Mouse (Mus musculus) forebrain, embryonic 16.5 days (tissue): ENCODE results near the gene Six5. TPM values are rescaled to one million over a fixed set of nuclear protein-coding genes. Genes with fewer than 3 reads are reported as not detected.
A peak's percentile ranks its signal among the peaks of the same experiment; 100 is the strongest.

Experiments
- ATAC-seq: fragments of 200-750 bp; cut with Nextera tagmentation; 2 replicates; pipeline ENCODE4 v1.8.0; 2017; ENCODE audit warnings: mild to moderate bottlenecking, moderate library complexity
- H3K27ac ChIP-seq: fragments of 300-500 bp; sonication (generic); 2 replicates; pipeline ENCODE4 v1.5.1; 2014; ENCODE audit warnings: low read length, control low read depth
- H3K27me3 ChIP-seq: fragments of 300-500 bp; sonication (generic); replicated peaks from 2 replicates; pipeline ENCODE4 v1.6.1; 2014; ENCODE audit warnings: low read length; ENCODE audit not compliant: control insufficient read depth, insufficient read depth
- H3K36me3 ChIP-seq: fragments of 300-500 bp; sonication (generic); 2 replicates; pipeline ENCODE4 v1.6.1; 2014; ENCODE audit not compliant: control insufficient read depth, insufficient read depth
- H3K4me1 ChIP-seq: fragments of 300-500 bp; sonication (generic); replicated peaks from 2 replicates; pipeline ENCODE4 v1.6.1; 2014; ENCODE audit warnings: low read length; ENCODE audit not compliant: control insufficient read depth, insufficient read depth
- H3K4me2 ChIP-seq: fragments of 300-500 bp; sonication (generic); 2 replicates; pipeline ENCODE4 v1.6.1; 2014; ENCODE audit warnings: mild to moderate bottlenecking, low read length, control low read depth
- H3K4me3 ChIP-seq: fragments of 300-500 bp; sonication (generic); replicated peaks from 2 replicates; pipeline ENCODE4 v1.5.1; 2014; ENCODE audit warnings: mild to moderate bottlenecking, low read length, control low read depth
- H3K9ac ChIP-seq: fragments of 300-500 bp; sonication (generic); replicated peaks from 2 replicates; pipeline ENCODE4 v1.6.1; 2014; ENCODE audit warnings: low read depth, low read length, control low read depth
- H3K9me3 ChIP-seq: fragments of 300-500 bp; sonication (generic); 2 replicates; pipeline ENCODE4 v1.6.1; 2016; ENCODE audit warnings: low read length; ENCODE audit not compliant: control insufficient read depth
- WGBS: fragments of 180-500 bp; shearing (Covaris S2); extraction: QIAGEN DNeasy Blood & Tissue Kit; methylation state at CpG from one replicate; pipeline ENCODE4 v1.1.7; 2014; 5-methylcytosine and 5-hydroxymethylcytosine counted together
- polyA plus RNA-seq: library from polyadenylated mRNA; unstranded; fragments of >200 nt; fragmentation: Nextera tagmentation; extraction: Ambion mirVana; gene quantifications from 2 replicates; pipeline ENCODE4 v1.2.1, GENCODE M21; 2015

Six5 gene
- polyA plus RNA-seq, 1 experiment from 2014 or later = 1.7 TPM

DNA sequence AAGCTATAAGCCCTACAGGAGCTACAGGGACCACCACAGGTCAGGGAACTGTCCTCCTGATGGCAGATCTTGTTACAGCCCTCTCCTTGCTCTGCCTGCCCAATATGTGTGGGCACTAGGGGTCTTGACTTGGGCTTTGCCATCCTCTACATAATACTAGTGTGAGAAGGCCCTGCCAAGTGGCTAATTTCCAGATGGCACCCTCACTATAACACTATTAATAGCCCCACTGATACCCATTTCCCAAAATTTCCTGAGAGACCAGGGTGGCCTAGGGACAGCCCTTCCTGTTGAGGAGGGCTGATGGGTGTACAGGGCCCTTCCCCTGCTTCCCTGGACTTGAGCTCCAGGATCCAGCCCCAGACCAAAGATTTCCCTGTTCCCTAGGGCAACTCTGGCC, 3.5 kb downstream of the Six5 start:
- no peak overlapping the region for H3K4me3 ChIP-seq
- no peaks in the 10 kb centered on the region for H3K36me3 ChIP-seq
- no peak overlapping the region for H3K4me2 ChIP-seq
- no peaks in the 10 kb centered on the region for H3K27me3 ChIP-seq
- no peak overlapping the region for H3K27ac ChIP-seq
- H3K9me3 ChIP-seq = no peaks in the 10 kb centered on the region
- no peak for ATAC-seq
- H3K4me1 ChIP-seq = peaks cover 38% of the 10 kb centered on the region
- H3K9ac ChIP-seq = no peak overlapping the region

GRCm38 (mm10) chr7:19098811-19099210, 4.4 kb downstream of the Six5 start:
- Histone ChIP-seq H3K9me3 (no peaks in the 10 kb centered on the region), H3K36me3 (no peaks in the 10 kb centered on the region), H3K4me2 (no peak overlapping the region), H3K4me1 (peaks cover 29% of the 10 kb centered on the region), H3K9ac (no peak overlapping the region), H3K27me3 (no peaks in the 10 kb centered on the region), H3K27ac (no peak overlapping the region), H3K4me3 (no peak overlapping the region)
- no peak for ATAC-seq
- 61% methylated on average over 7 of the region's 7 CpGs for WGBS

DNA sequence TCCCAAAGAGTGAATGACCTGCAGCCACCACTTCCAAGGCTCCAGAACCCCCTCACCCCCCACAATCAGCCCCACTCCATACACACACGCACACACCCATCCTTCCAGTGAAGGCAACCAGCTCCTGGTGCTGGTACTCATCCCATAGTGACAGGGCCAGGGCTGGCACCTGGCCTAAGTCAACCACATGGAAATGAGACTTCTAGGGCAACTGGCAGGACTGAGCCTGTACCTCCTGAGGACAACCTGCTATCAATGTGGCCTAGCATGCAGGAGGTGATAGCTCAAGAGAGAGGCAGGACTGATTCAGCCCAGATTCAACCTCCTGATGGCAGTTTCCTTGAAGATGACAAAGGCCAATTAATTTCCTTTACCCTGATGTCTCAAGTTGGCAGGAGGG, 5.9 kb downstream of the Six5 start:
- 76% methylated on average over 1 of the region's 1 CpGs for WGBS
- no peaks in the 10 kb centered on the region for H3K36me3 ChIP-seq
- no peaks in the 10 kb centered on the region for H3K9me3 ChIP-seq
- no peak overlapping the region for H3K4me3 ChIP-seq
- H3K4me2 ChIP-seq = no peak overlapping the region
- H3K9ac ChIP-seq = no peak overlapping the region
- no peak overlapping the region for H3K27ac ChIP-seq
- ATAC-seq = no peak
- H3K27me3 ChIP-seq = no peaks in the 10 kb centered on the region
- peaks cover 14% of the 10 kb centered on the region for H3K4me1 ChIP-seq

GRCm38 (mm10) chr7:19103741-19104140, 9.3 kb downstream of the Six5 start:
- Histone ChIP-seq H3K27me3 (no peaks in the 10 kb centered on the region), H3K27ac (no peak overlapping the region), H3K36me3 (no peaks in the 10 kb centered on the region), H3K4me3 (no peak overlapping the region), H3K9ac (no peak overlapping the region), H3K4me2 (no peak overlapping the region), H3K9me3 (no peaks in the 10 kb centered on the region), H3K4me1 (no peaks in the 10 kb centered on the region)
- ATAC-seq = no peak

DNA sequence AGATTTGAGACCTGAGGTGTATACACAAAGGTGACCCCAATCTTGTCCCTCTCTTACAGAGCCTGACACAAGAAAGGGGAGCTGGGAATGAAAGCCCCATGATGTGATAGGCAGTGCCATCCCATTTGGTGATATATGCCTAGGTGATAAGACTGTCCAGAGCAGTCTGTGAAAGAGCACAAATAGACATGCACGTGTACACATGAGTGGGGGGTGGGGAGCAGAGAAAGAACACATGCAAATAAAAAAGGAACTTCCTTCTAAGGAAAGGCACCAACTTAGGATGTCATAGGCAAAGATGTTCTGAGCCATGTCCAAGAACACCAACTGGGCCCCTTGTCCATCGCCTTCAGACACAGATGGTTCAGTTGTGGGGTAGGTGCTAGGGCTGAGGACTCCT, 10.1 kb downstream of the Six5 start:
- no peak overlapping the region for H3K4me2 ChIP-seq
- no peaks in the 10 kb centered on the region for H3K4me1 ChIP-seq
- H3K36me3 ChIP-seq = no peaks in the 10 kb centered on the region
- no peak overlapping the region for H3K27ac ChIP-seq
- WGBS = 81% methylated on average over 2 of the region's 2 CpGs
- H3K9ac ChIP-seq = no peak overlapping the region
- H3K27me3 ChIP-seq = no peaks in the 10 kb centered on the region
- no peak for ATAC-seq
- H3K4me3 ChIP-seq = no peak overlapping the region
- H3K9me3 ChIP-seq = no peaks in the 10 kb centered on the region

- Histone ChIP-seq H3K4me1 (no peaks in the 10 kb centered on the region), H3K4me2 (no peak overlapping the region), H3K36me3 (no peaks in the 10 kb centered on the region), H3K9me3 (no peaks in the 10 kb centered on the region), H3K9ac (no peak overlapping the region), H3K27ac (no peak overlapping the region), H3K4me3 (no peak overlapping the region), H3K27me3 (no peaks in the 10 kb centered on the region)
- 58% methylated on average over 3 of the region's 3 CpGs for WGBS
- ATAC-seq = no peak
These were observed 13.0 kb downstream of the Six5 start for GRCm38 (mm10) chr7:19107436-19107835.

DNA sequence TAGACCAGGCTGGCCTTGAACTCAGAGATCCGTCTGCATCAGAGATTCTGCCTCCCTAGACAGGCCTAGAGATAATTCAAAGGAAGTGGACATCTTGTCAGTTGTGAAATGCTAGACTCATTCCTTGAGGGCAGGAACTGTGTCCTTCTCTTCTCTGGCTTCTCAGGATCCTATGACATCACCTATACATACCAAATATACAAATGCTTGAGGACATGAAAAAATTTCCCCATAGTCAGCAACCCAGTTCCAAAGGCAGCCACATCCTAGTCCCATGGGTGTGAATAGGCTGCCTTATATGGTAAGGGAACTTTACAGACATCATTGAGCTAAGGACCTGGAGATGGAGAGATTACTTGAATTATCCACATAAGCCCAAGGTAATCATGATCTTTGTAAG, 15.2 kb downstream of the Six5 start:
- Histone ChIP-seq H3K9me3 (no peaks in the 10 kb centered on the region), H3K27ac (no peak overlapping the region), H3K9ac (no peak overlapping the region), H3K4me1 (no peaks in the 10 kb centered on the region), H3K27me3 (no peaks in the 10 kb centered on the region), H3K4me2 (no peak overlapping the region), H3K4me3 (no peak overlapping the region), H3K36me3 (no peaks in the 10 kb centered on the region)
- no peak for ATAC-seq
- WGBS = 86% methylated on average over 1 of the region's 1 CpGs

- H3K4me3 ChIP-seq = peak within 1 kb of the TSS; percentile 39
- ATAC-seq = peak; percentile 26
- H3K27ac ChIP-seq = no peak within 1 kb of the TSS
- no peaks in the 10 kb centered on the region for H3K36me3 ChIP-seq
- 20% methylated on average over 60 of the region's 64 CpGs for WGBS
- H3K9me3 ChIP-seq = 0 out of 2 replicates have a peak, but pooled peaks cover 4% of the 10 kb centered on the region
- H3K4me2 ChIP-seq = peak within 1 kb of the TSS; percentile 63
- no peaks in the 10 kb centered on the region for H3K27me3 ChIP-seq
- H3K9ac ChIP-seq = peak within 1 kb of the TSS; percentile 23; the same call in 1 of the 2 replicates
- H3K4me1 ChIP-seq = peaks cover 21% of the 10 kb centered on the region
These were observed 23.8 kb downstream of the Six5 start, which contains the start of gene Gm4969 for GRCm38 (mm10) chr7:19118028-19118771. TSS of gene Gm4969 (minus strand) at chr7:19118368.

DNA sequence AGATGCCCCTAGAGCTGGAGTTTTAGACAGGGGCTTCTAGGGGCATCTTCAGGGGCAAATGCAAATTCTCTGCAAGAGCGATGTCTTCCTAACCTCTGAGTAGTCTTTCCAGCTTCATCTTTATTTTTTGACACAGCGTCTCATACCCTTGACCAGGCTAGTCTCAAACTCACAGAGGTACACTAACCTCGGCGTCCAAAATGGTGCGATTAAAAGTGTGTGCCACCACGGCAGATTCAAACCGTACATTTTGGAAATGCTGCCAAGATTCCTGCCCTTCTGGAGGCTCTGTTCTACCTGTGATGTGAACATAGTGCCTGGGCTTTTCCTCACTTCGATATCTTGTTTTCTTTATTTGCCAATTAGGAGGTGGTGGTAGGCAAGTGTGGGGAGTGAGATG, 24.7 kb downstream of the Six5 start:
- WGBS = 95% methylated on average over 8 of the region's 8 CpGs
- no peak overlapping the region for H3K9ac ChIP-seq
- no peaks in the 10 kb centered on the region for H3K36me3 ChIP-seq
- no peak overlapping the region for H3K4me3 ChIP-seq
- H3K4me1 ChIP-seq = peaks cover 21% of the 10 kb centered on the region
- H3K4me2 ChIP-seq = peak overlapping the region; percentile 69; the same call in 1 of the 2 replicates
- 0 out of 2 replicates have a peak, but pooled peaks cover 4% of the 10 kb centered on the region for H3K9me3 ChIP-seq
- peak; percentile 6; the same call in 1 of the 2 replicates for ATAC-seq
- no peaks in the 10 kb centered on the region for H3K27me3 ChIP-seq
- no peak overlapping the region for H3K27ac ChIP-seq
